Mouse (Mus musculus) heart, postnatal 0 days (tissue): ENCODE data around the gene Cpsf7. TPM values are rescaled to one million over a fixed set of nuclear protein-coding genes. Genes with fewer than 3 reads are reported as not detected.

Experiments used
- ATAC-seq: fragments of 200-750 bp; cut with Nextera tagmentation; 2 replicates; pipeline ENCODE4 v1.8.0; 2017; ENCODE audit warnings: low read depth, moderate number of reproducible peaks, moderate library complexity; ENCODE audit not compliant: insufficient read depth
- DNase-seq: peaks from one replicate; pipeline ENCODE4 v3.0.0-alpha.2; 2016; ENCODE audit warnings: low spot score
- H3K27ac ChIP-seq: fragments of 300-500 bp; sonication (generic); 2 replicates; pipeline ENCODE4 v1.5.1; 2014; ENCODE audit warnings: low read depth, mild to moderate bottlenecking
- H3K27me3 ChIP-seq: fragments of 300-500 bp; sonication (generic); 2 replicates; pipeline ENCODE4 v1.6.1; 2014; ENCODE audit warnings: low read length, mixed read lengths; ENCODE audit not compliant: control insufficient read depth, insufficient read depth
- H3K36me3 ChIP-seq: fragments of 300-500 bp; sonication (generic); replicated peaks from 2 replicates; pipeline ENCODE4 v1.6.1; 2014; ENCODE audit warnings: low read length, mixed read lengths; ENCODE audit not compliant: control insufficient read depth, insufficient read depth
- H3K4me1 ChIP-seq: fragments of 300-500 bp; sonication (generic); 2 replicates; pipeline ENCODE4 v1.6.1; 2014; ENCODE audit warnings: antibody characterized with exemption; ENCODE audit not compliant: control insufficient read depth, insufficient read depth
- H3K4me2 ChIP-seq: fragments of 300-500 bp; sonication (generic); 2 replicates; pipeline ENCODE4 v1.6.1; 2014; ENCODE audit warnings: low read depth, mild to moderate bottlenecking, low read length, moderate library complexity
- H3K4me3 ChIP-seq: fragments of 300-500 bp; sonication (generic); 2 replicates; pipeline ENCODE4 v1.5.1; 2014; ENCODE audit warnings: low read depth, low read length
- H3K9ac ChIP-seq: fragments of 300-500 bp; sonication (generic); replicated peaks from 2 replicates; pipeline ENCODE4 v1.6.1; 2014; ENCODE audit warnings: low read depth, low read length, mixed read lengths
- H3K9me3 ChIP-seq: fragments of 300-500 bp; sonication (generic); replicated peaks from 2 replicates; pipeline ENCODE4 v1.6.1; 2016; ENCODE audit warnings: low read length; ENCODE audit not compliant: control insufficient read depth
- CTCF ChIP-seq: IDR thresholded peaks from 2 replicates; pipeline ENCODE4 v1.5.1; 2016; ENCODE audit warnings: antibody characterized with exemption, control low read depth, low read depth
- EP300 ChIP-seq: IDR thresholded peaks from 2 replicates; pipeline ENCODE4 v1.6.1; 2016; ENCODE audit warnings: antibody characterized with exemption, low read depth
- WGBS: fragments of 180-500 bp; shearing (Covaris S2); extraction: QIAGEN DNeasy Blood & Tissue Kit; methylation state at CpG from one replicate; pipeline ENCODE4 v1.1.7; 2014; 5-methylcytosine and 5-hydroxymethylcytosine counted together
- polyA plus RNA-seq: library from polyadenylated mRNA; unstranded; fragments of >200 nt; fragmentation: Nextera tagmentation; extraction: Ambion mirVana; gene quantifications from 2 replicates; pipeline ENCODE4 v1.2.1, GENCODE M21; 2015
- total RNA-seq: library from RNA; depleted of rRNA; stranded (reverse); fragments of >200 nt; gene quantifications from 2 replicates; pipeline ENCODE4 v1.2.3, GENCODE M21; 2014; ENCODE audit warnings: low replicate concordance; rRNA removed

Gene Cpsf7
- total RNA-seq (18.4 and 51.4 TPM in 2 replicates), polyA plus RNA-seq (14.2 and 14.8 TPM in 2 replicates)

DNA sequence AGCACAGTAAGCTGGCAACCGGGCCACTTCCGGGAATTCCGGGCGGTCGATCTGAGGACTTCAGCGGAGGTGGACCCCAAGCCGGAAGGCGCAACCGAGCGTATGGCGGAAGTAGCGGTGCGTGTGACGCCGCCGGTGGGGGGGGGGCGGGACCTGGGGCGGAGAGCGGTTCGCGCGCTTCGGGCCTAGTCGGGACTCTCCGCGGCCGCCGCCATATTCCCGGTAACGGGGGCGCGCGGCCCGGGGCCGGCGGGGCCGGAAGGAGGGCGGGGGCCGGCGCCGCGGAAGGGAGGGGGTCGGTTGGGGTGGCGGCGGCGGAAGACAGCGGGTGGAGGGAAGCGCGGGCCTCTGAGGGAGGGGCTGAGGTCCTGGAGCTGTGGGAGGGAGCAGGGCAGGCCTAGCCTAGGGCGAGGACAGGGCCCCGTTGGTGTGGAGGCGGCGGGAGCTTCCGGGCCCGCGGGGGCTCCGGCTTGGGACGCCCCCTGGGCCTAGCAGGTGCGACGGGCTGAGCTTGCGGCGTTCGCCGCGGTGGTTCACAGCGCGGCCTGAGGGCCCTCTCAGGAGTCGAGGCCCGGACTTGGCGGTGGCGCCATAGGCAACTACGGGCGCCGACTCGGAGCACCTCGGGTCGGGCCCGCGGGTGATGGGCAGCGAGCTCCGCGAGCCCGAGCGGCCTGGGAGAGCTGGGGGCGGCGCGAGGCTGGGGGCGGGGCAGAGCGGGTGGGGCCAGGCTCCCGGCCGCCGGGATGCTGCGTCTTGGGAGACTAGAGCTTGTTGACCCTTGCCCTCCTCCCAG, at the start of gene Cpsf7:
Cpsf7 (plus strand) TSS at position 161 of the 796 bp plus-strand sequence.
- ATAC-seq (peak; percentile 93), DNase-seq (peak; percentile 92)
- TF ChIP-seq EP300 = peak; percentile 2; the same call in 1 of the 2 replicates
- TF ChIP-seq CTCF = no peak
- Histone ChIP-seq H3K9ac (peak within 1 kb of the TSS; percentile 98), H3K27me3 (no peaks in the 10 kb centered on the region), H3K27ac (peak within 1 kb of the TSS; percentile 99), H3K36me3 (0 out of 2 replicates have a peak, but pooled peaks cover 9% of the 10 kb centered on the region), H3K4me1 (peaks cover 16% of the 10 kb centered on the region), H3K9me3 (no peaks in the 10 kb centered on the region), H3K4me3 (peak within 1 kb of the TSS; percentile 82), H3K4me2 (peak within 1 kb of the TSS; percentile 74)
- WGBS = 1% methylated on average over 69 of the region's 93 CpGs

DNA sequence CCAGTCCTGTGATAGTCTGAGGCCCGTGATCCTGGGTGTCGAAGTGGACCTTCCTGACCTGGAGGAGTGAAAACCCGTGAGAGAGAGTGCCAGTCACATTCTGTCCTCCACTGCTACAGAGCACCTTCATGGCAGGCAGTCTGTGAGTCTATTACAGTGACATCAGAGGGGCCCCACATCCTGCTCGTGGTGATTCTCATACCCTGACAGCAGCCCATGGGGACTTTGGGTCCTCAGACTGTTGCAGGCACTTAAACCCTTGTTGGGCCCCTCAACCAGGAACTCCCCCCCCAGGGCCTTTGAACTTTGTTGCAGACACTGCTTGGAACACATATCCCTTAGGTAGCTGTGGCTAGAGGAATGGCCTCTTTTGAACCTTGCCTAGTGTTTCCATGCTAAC, 45.5 kb upstream of the Cpsf7 start:
- no peak overlapping the region for H3K9ac ChIP-seq
- H3K4me2 ChIP-seq = no peak overlapping the region
- H3K4me3 ChIP-seq = no peak overlapping the region
- ATAC-seq = no peak
- 38% methylated on average over 4 of the region's 4 CpGs for WGBS
- H3K27me3 ChIP-seq = peaks cover 39% of the 10 kb centered on the region
- TF ChIP-seq EP300 (no peak), CTCF (no peak)
- H3K36me3 ChIP-seq = no peaks in the 10 kb centered on the region
- no peaks in the 10 kb centered on the region for H3K9me3 ChIP-seq
- no peak overlapping the region for H3K27ac ChIP-seq
- DNase-seq = no peak
- H3K4me1 ChIP-seq = peaks cover 4% of the 10 kb centered on the region; the same call in 1 of the 2 replicates

GRCm38 (mm10) chr19:10482703-10483102, 42.4 kb upstream of the Cpsf7 start, which contains the start of gene Ppp1r32:
Gene Ppp1r32 (minus strand): TSS chr19:10482928.
- Histone ChIP-seq H3K27ac (no peak within 1 kb of the TSS), H3K4me2 (no peak within 1 kb of the TSS), H3K4me3 (no peak within 1 kb of the TSS), H3K27me3 (peaks cover 39% of the 10 kb centered on the region), H3K36me3 (no peaks in the 10 kb centered on the region), H3K9ac (no peak within 1 kb of the TSS), H3K4me1 (peaks cover 4% of the 10 kb centered on the region; the same call in 1 of the 2 replicates), H3K9me3 (no peaks in the 10 kb centered on the region)
- 0 out of 2 replicates have a peak, but pooled peaks have one; percentile 11 for ATAC-seq
- TF ChIP-seq CTCF (no peak), EP300 (no peak)
- WGBS = 23% methylated on average over 6 of the region's 6 CpGs
- no peak for DNase-seq

GRCm38 (mm10) chr19:10486264-10486738, 38.8 kb upstream of the Cpsf7 start:
- Histone ChIP-seq H3K9ac (no peak overlapping the region), H3K4me3 (no peak overlapping the region), H3K36me3 (no peaks in the 10 kb centered on the region), H3K4me1 (peaks cover 4% of the 10 kb centered on the region; the same call in 1 of the 2 replicates), H3K27me3 (peaks cover 35% of the 10 kb centered on the region; the same call in 1 of the 2 replicates), H3K4me2 (no peak overlapping the region), H3K9me3 (no peaks in the 10 kb centered on the region), H3K27ac (no peak overlapping the region)
- ATAC-seq (peak; percentile 57), DNase-seq (peak; percentile 65)
- TF ChIP-seq CTCF (peak; percentile 97), EP300 (no peak)
- WGBS = 16% methylated on average over 9 of the region's 9 CpGs

DNA sequence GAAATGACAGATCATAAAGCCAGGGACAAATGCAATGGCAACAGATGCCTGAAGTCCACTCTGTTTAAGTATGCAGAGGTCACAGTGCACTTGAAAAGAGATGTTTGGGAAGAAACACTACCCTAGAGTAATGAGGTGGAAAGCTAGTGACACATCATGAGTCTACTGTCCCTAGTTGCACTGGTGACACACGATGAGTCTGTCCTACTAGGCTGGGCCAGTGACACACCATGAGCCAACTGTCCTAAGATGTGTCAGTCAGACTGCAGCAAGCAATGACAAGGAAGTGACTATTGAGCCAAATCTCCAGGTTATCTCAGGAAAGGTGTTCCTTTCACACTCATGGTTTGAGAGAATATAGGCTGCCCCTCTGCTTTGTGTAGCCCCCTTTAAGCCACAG, 29.4 kb upstream of the Cpsf7 start:
- no peak for TF ChIP-seq EP300
- no peak for TF ChIP-seq CTCF
- Histone ChIP-seq H3K36me3 (peaks cover 18% of the 10 kb centered on the region; the same call in 1 of the 2 replicates), H3K4me3 (no peak overlapping the region), H3K27ac (no peak overlapping the region), H3K27me3 (peaks cover 8% of the 10 kb centered on the region; the same call in 1 of the 2 replicates), H3K9ac (no peak overlapping the region), H3K4me1 (no peaks in the 10 kb centered on the region), H3K9me3 (no peaks in the 10 kb centered on the region), H3K4me2 (no peak overlapping the region)
- 75% methylated on average over 1 of the region's 1 CpGs for WGBS
- DNase-seq = no peak
- no peak for ATAC-seq
